Mouse (Mus musculus) cerebral cortex, adult 2 months (tissue): ENCODE data around the gene Stab1.

Source experiments
- WGBS: fragments of 180-500 bp; shearing (Covaris S2); methylation state at CpG from one replicate; pipeline ENCODE4 v1.1.7; 2018; 5-methylcytosine and 5-hydroxymethylcytosine counted together

Stab1 gene

GRCm38 (mm10) chr14:31130236-31131220, 37.9 kb downstream of the Stab1 start, which contains the start of gene Nt5dc2:
Nt5dc2 (plus strand) TSS chr14:31131053.
- 7% methylated on average over 63 of the region's 63 CpGs for WGBS

- whole genome bisulfite sequencing = 59% methylated on average over 15 of the region's 15 CpGs
Observed at GRCm38 (mm10) chr14:31129326-31130235, 38.9 kb downstream of the Stab1 start.

- under 1% methylated on average over 33 of the region's 33 CpGs for WGBS
Observed at GRCm38 (mm10) chr14:31128826-31129219, 39.6 kb downstream of the Stab1 start, which contains the start of gene Smim4. Smim4 (minus strand) TSS chr14:31128956.

- 1% methylated on average over 23 of the region's 23 CpGs for WGBS
Observed at GRCm38 (mm10) chr14:31128101-31128825, 40.2 kb downstream of the Stab1 start.

GRCm38 (mm10) chr14:31126826-31127225, 41.6 kb downstream of the Stab1 start:
- 89% methylated on average over 8 of the region's 8 CpGs for WGBS

- 65% methylated on average over 9 of the region's 9 CpGs for whole genome bisulfite sequencing
Observed at GRCm38 (mm10) chr14:31125106-31126075, 43.0 kb downstream of the Stab1 start.

GRCm38 (mm10) chr14:31115522-31115921, 52.9 kb downstream of the Stab1 start:
- 70% methylated on average over 2 of the region's 2 CpGs for WGBS

- 87% methylated on average over 3 of the region's 3 CpGs for WGBS
Observed at GRCm38 (mm10) chr14:31114011-31114410, 54.4 kb downstream of the Stab1 start.

GRCm38 (mm10) chr14:31112187-31112586, 56.3 kb downstream of the Stab1 start:
- 84% methylated on average over 5 of the region's 5 CpGs for WGBS

- WGBS = 75% methylated on average over 3 of the region's 3 CpGs
Observed at GRCm38 (mm10) chr14:31110613-31111012, 57.8 kb downstream of the Stab1 start.

- 97% methylated on average over 2 of the region's 2 CpGs for WGBS
Observed at GRCm38 (mm10) chr14:31105156-31105555, 63.3 kb downstream of the Stab1 start.

- WGBS = 60% methylated on average over 1 of the region's 1 CpGs
Observed at GRCm38 (mm10) chr14:31089918-31090317, 78.5 kb downstream of the Stab1 start.
